In genomic region chr6:7554829-7555391, GRCm38 (mm10) we compare ENCODE assay signal across 8 mouse cellular contexts. TPM values are rescaled to one million over a fixed set of nuclear protein-coding genes. Genes with fewer than 3 reads are reported as not detected.
DNase-seq lines count a peak whose midpoint lies in the region; ATAC-seq lines count a peak whose summit lies in the region.

TSS of gene Tac1 (plus strand) at chr6:7554879.

- peak within 1 kb of the TSS; percentile 69 for H3K4me2 ChIP-seq in heart, embryonic 15.5 days
- peak within 1 kb of the TSS; percentile 78 for H3K4me2 ChIP-seq in forebrain, embryonic 14.5 days (ENCODE audit: low read length)
- peak within 1 kb of the TSS; percentile 55 for H3K4me2 ChIP-seq in limb, embryonic 11.5 days (ENCODE audit: low read depth, severe bottlenecking)

- intact Hi-C loops in heart, postnatal 10 days (cut with DNase I), result no loop called here

- no peaks in the 10 kb centered on the region for H3K36me3 ChIP-seq in heart, embryonic 15.5 days
- no peaks in the 10 kb centered on the region for H3K36me3 ChIP-seq in forebrain, embryonic 14.5 days (ENCODE audit: control insufficient read depth, insufficient read depth, low read length)
- no peaks in the 10 kb centered on the region for H3K36me3 ChIP-seq in limb, embryonic 11.5 days (ENCODE audit: control insufficient read depth, insufficient read depth, low read length)

- H3K27me3 ChIP-seq in heart, embryonic 15.5 days, result peaks cover 46% of the 10 kb centered on the region
- H3K27me3 ChIP-seq in forebrain, embryonic 14.5 days (replicated peaks; ENCODE audit: control insufficient read depth, insufficient read depth, low read length), result peaks cover 31% of the 10 kb centered on the region
- peaks cover 27% of the 10 kb centered on the region for H3K27me3 ChIP-seq in limb, embryonic 11.5 days (ENCODE audit: control insufficient read depth, insufficient read depth, low read length)

- peak within 1 kb of the TSS; percentile 38 for H3K4me3 ChIP-seq in heart, embryonic 15.5 days
- H3K4me3 ChIP-seq in forebrain, embryonic 14.5 days (ENCODE audit: low read depth, low read length), result peak within 1 kb of the TSS; percentile 36
- peak within 1 kb of the TSS; percentile 28 for H3K4me3 ChIP-seq in limb, embryonic 11.5 days (ENCODE audit: low read depth, low read length)

- 2% methylated on average over 37 of the region's 37 CpGs for WGBS in heart, embryonic 15.5 days
- 1% methylated on average over 37 of the region's 37 CpGs for WGBS in forebrain, embryonic 14.5 days
- 1% methylated on average over 37 of the region's 37 CpGs for WGBS in limb, embryonic 11.5 days

- H3K9me3 ChIP-seq in heart, embryonic 15.5 days (replicated peaks), result no peaks in the 10 kb centered on the region
- no peaks in the 10 kb centered on the region for H3K9me3 ChIP-seq in forebrain, embryonic 14.5 days (replicated peaks; ENCODE audit: control insufficient read depth, low read length)
- no peaks in the 10 kb centered on the region for H3K9me3 ChIP-seq in limb, embryonic 11.5 days (ENCODE audit: control insufficient read depth, low read length)

- no peak; the same call in 1 of the 2 replicates for ATAC-seq in heart, embryonic 15.5 days (replicated peaks; ENCODE audit: insufficient number of reproducible peaks, insufficient read depth, low FRiP score, low read depth)
- peak; percentile 68 for ATAC-seq in forebrain, embryonic 14.5 days
- no peak for ATAC-seq in limb, embryonic 11.5 days (ENCODE audit: insufficient number of reproducible peaks, low FRiP score, low TSS enrichment, low read depth)
- ATAC-seq in CD4-positive, CD25-positive, alpha-beta regulatory T cell, adult 4 months, result no peak

- no peak for DNase-seq in heart, postnatal 10 days
- DNase-seq in WW6 (ENCODE audit: low read depth, low spot score) (peak; percentile 16), adipocyte (ENCODE audit: low spot score) (no peak)
- peak; percentile 32 for DNase-seq in forebrain, embryonic 14.5 days (ENCODE audit: low spot score)
- DNase-seq in limb, embryonic 11.5 days (ENCODE audit: low spot score), result peak; percentile 50
- DNase-seq in right cerebral cortex, postnatal 10 days (ENCODE audit: low spot score in 2 of 2), result peak; percentile 29

- no peak within 1 kb of the TSS for H3K27ac ChIP-seq in heart, embryonic 15.5 days
- H3K27ac ChIP-seq in forebrain, embryonic 14.5 days (ENCODE audit: low read depth, low read length), result no peak within 1 kb of the TSS
- no peak within 1 kb of the TSS for H3K27ac ChIP-seq in limb, embryonic 11.5 days (replicated peaks; ENCODE audit: low read depth, low read length)

- H3K4me1 ChIP-seq in heart, embryonic 15.5 days (replicated peaks), result peaks cover 20% of the 10 kb centered on the region
- peaks cover 15% of the 10 kb centered on the region for H3K4me1 ChIP-seq in forebrain, embryonic 14.5 days (ENCODE audit: control insufficient read depth, insufficient read depth, low read length)
- H3K4me1 ChIP-seq in limb, embryonic 11.5 days (ENCODE audit: control insufficient read depth, insufficient read depth, low read length), result peaks cover 14% of the 10 kb centered on the region

- H3K9ac ChIP-seq in heart, embryonic 15.5 days, result no peak within 1 kb of the TSS
- H3K9ac ChIP-seq in forebrain, embryonic 14.5 days (ENCODE audit: low read length), result peak within 1 kb of the TSS; percentile 56
- no peak within 1 kb of the TSS for H3K9ac ChIP-seq in limb, embryonic 11.5 days (ENCODE audit: low read length)

RNA-seq across cellular contexts. Expression of gene Tac1, which starts in this region (rescaled TPM):
- 0.32 and 0.83 TPM in 2 replicates for polyA plus RNA-seq in heart, embryonic 15.5 days (2015; fragmentation: Nextera tagmentation; extraction: Ambion mirVana)
- not detected for total RNA-seq in heart, postnatal 10 days (2021)
- polyA plus RNA-seq in forebrain, embryonic 14.5 days (2014; fragmentation: Nextera tagmentation; extraction: Ambion mirVana), result 59.9 and 76.7 TPM in 2 replicates
- polyA plus RNA-seq in limb, embryonic 11.5 days (2014; fragmentation: Nextera tagmentation; extraction: Ambion mirVana), result 6.8 and 9.6 TPM in 2 replicates
- not detected for polyA plus RNA-seq in CD4-positive, CD25-positive, alpha-beta regulatory T cell, adult 4 months (2017; shearing (Covaris generic))

Comparison
In these comparisons a context has a peak if more than half of its experiments do, and no peak if none do; other contexts are left out.
1. DNase-seq: peak in WW6 (single experiment), forebrain, embryonic 14.5 days (single experiment), limb, embryonic 11.5 days (single experiment) and right cerebral cortex, postnatal 10 days (2 of 2); none in heart, postnatal 10 days (0 of 2) and adipocyte (single experiment).
2. Peak in every context shown above with its lines, with median percentiles within 50 percentile points of each other: H3K4me2 ChIP-seq and H3K4me3 ChIP-seq.